In the genomic region with DNA sequence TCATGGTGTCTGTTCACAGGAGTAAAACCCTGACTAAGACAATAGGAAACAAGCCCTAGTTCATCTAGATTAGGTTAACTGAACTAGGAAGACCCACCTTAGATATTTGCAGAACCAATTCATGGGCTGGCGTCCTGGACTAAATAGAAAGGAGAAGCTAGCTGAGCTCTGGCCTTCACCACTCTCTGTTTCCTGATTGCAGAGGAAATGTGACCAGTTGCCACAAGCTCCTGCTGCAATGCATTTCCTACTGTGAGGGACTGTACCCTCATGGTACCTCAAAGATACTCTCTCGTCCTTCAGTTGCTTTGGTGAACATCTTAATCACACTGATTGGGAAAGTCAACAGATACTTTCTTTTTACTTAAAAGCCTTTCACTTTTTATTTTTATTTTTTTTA, we compare ENCODE assay signal across 32 mouse cellular contexts.
DNase-seq lines count a peak whose midpoint lies in the region; ATAC-seq and TF ChIP-seq lines count a peak whose summit lies in the region.
"Had no signal": no experiment of that assay in that cellular context is flagged by ENCODE, and none has a peak within 500 bp of the region (broad histone marks: within the 10 kb centered on the region; RNA-seq: fewer than 3 reads in every experiment).

No protein-coding gene starts in this region.

- peak; percentile 20 to 78; a peak in 2 of 4 replicates for ATAC-seq in hematopoietic stem cell, adult 5-6 weeks (replicated peaks in 1 of 2; ENCODE audit: insufficient read depth in 1 of 2, low FRiP score in 2 of 2, low TSS enrichment in 1 of 2, low read depth in 1 of 2, poor library complexity in 2 of 2, severe bottlenecking in 2 of 2)
- peak; percentile 64 for ATAC-seq in neutrophil, adult 5-6 weeks (ENCODE audit: extremely low read depth, insufficient number of reproducible peaks, low FRiP score, poor library complexity, severe bottlenecking)
- ATAC-seq in hindbrain, embryonic 13.5 days (ENCODE audit: low FRiP score) = no peak
- ATAC-seq: activated CD4-positive, CD25-positive, alpha-beta regulatory T cell, adult 4 months; forebrain, embryonic 13.5 days; hindbrain, embryonic 16.5 days; midbrain, embryonic 15.5 days had no signal

- peaks cover 4% of the 10 kb centered on the region for H3K27me3 ChIP-seq in CH12.LX (replicated peaks)
- H3K27me3 ChIP-seq in hindbrain, embryonic 13.5 days = no peaks in the 10 kb centered on the region
- no peaks in the 10 kb centered on the region for H3K27me3 ChIP-seq in heart, embryonic 10.5 days (ENCODE audit: insufficient read depth, poor library complexity, severe bottlenecking)
- H3K27me3 ChIP-seq: embryonic facial prominence, embryonic 15.5 days; forebrain, embryonic 13.5 days; heart, embryonic 12.5 days; kidney, embryonic 15.5 days; limb, embryonic 12.5 days; liver, embryonic 13.5 days; midbrain, embryonic 15.5 days had no signal

- TF ChIP-seq EP300 in CH12.LX (IDR thresholded peaks at IDR 0.05; ENCODE audit: low read length) = 0 out of 2 replicates have a peak, but pooled peaks have one; percentile 5

- no peak for TF ChIP-seq POLR2A in CH12.LX (IDR thresholded peaks at IDR 0.05; ENCODE audit: low read depth, low read length)

- WGBS in hindbrain, embryonic 13.5 days = 91% methylated on average over 2 of the region's 2 CpGs
- WGBS in heart, embryonic 10.5 days = 88% methylated on average over 2 of the region's 2 CpGs

- DNase-seq in lung, postnatal 25 days (ENCODE audit: low spot score) = peak; percentile 10
- DNase-seq in lung, postnatal 10 days = no peak
- peak; percentile 37 for DNase-seq in CH12.LX (ENCODE audit: extremely low read depth)
- DNase-seq in heart, embryonic 10.5 days (ENCODE audit: low spot score) = no peak
- no peak for DNase-seq in layer of hippocampus, adult 18-20 months (ENCODE audit: low spot score in 2 of 2)
- DNase-seq: adrenal gland, adult 2 months; adrenal gland, postnatal 36 days; cerebellum, adult 8-10 months; gastrocnemius, postnatal 14 days; heart, adult 11 months; kidney, adult 18-20 months; kidney, postnatal 25 days; liver, embryonic 13.5 days; lung, embryonic 14.5 days; lung, postnatal 4 days; thymus, postnatal 14 days had no signal

- in situ Hi-C loops in CH12.LX (cut with MboI; ENCODE audit: low pct_ligation_motif_present, low pct_unique_long_range_greater_than_20kb, low sequenced_read_pairs) = no loop called here

- H3K4me2 ChIP-seq in CH12.LX (ENCODE audit: insufficient read depth, low read depth, poor library complexity, severe bottlenecking) = peak overlapping the region; percentile 6; the same call in 1 of the 2 replicates
- no peak overlapping the region for H3K4me2 ChIP-seq in hindbrain, embryonic 13.5 days
- H3K4me2 ChIP-seq: embryonic facial prominence, embryonic 15.5 days; forebrain, embryonic 13.5 days; heart, embryonic 12.5 days; kidney, embryonic 15.5 days; limb, embryonic 12.5 days; liver, embryonic 13.5 days; lung, embryonic 14.5 days; midbrain, embryonic 15.5 days had no signal

- H3K36me3 ChIP-seq in CH12.LX (replicated peaks in 1 of 2; ENCODE audit: control insufficient read depth in 1 of 2, insufficient read depth in 1 of 2, low read length in 1 of 2) = no peaks in the 10 kb centered on the region
- no peaks in the 10 kb centered on the region for H3K36me3 ChIP-seq in hindbrain, embryonic 13.5 days
- no peaks in the 10 kb centered on the region for H3K36me3 ChIP-seq in heart, embryonic 10.5 days
- H3K36me3 ChIP-seq: embryonic facial prominence, embryonic 10.5 days; embryonic facial prominence, embryonic 15.5 days; heart, embryonic 12.5 days; hindbrain, embryonic 10.5 days; kidney, embryonic 15.5 days; limb, embryonic 12.5 days; liver, embryonic 13.5 days; midbrain, embryonic 10.5 days; midbrain, embryonic 15.5 days had no signal

- H3K4me3 ChIP-seq in CH12.LX (replicated peaks in 1 of 3; ENCODE audit: low read depth in 2 of 3, low read length in 2 of 3, poor library complexity in 1 of 3) = no peak overlapping the region
- H3K4me3 ChIP-seq in hindbrain, embryonic 13.5 days = no peak overlapping the region
- H3K4me3 ChIP-seq in heart, embryonic 10.5 days = no peak overlapping the region
- H3K4me3 ChIP-seq: embryonic facial prominence, embryonic 10.5 days; embryonic facial prominence, embryonic 15.5 days; forebrain, embryonic 13.5 days; heart, embryonic 12.5 days; hindbrain, embryonic 10.5 days; kidney, embryonic 15.5 days; layer of hippocampus, adult 2 months; left cerebral cortex, adult 2 months; limb, embryonic 12.5 days; liver, embryonic 13.5 days; midbrain, embryonic 10.5 days; midbrain, embryonic 15.5 days had no signal

- no peaks in the 10 kb centered on the region for H3K79me2 ChIP-seq in CH12.LX (replicated peaks; ENCODE audit: control insufficient read depth, extremely low read depth, insufficient read depth, poor library complexity, severe bottlenecking)

- no peaks in the 10 kb centered on the region for H3K9me3 ChIP-seq in CH12.LX (replicated peaks; ENCODE audit: low read length)
- H3K9me3 ChIP-seq in hindbrain, embryonic 13.5 days = no peaks in the 10 kb centered on the region
- no peaks in the 10 kb centered on the region for H3K9me3 ChIP-seq in heart, embryonic 10.5 days
- H3K9me3 ChIP-seq: embryonic facial prominence, embryonic 10.5 days; embryonic facial prominence, embryonic 15.5 days; forebrain, embryonic 13.5 days; heart, embryonic 12.5 days; hindbrain, embryonic 10.5 days; kidney, embryonic 15.5 days; limb, embryonic 12.5 days; liver, embryonic 13.5 days; midbrain, embryonic 10.5 days; midbrain, embryonic 15.5 days had no signal

- no peak overlapping the region for H3K9ac ChIP-seq in CH12.LX (ENCODE audit: insufficient read depth, low read depth)
- H3K9ac ChIP-seq in hindbrain, embryonic 13.5 days = no peak overlapping the region
- H3K9ac ChIP-seq: embryonic facial prominence, embryonic 15.5 days; forebrain, embryonic 13.5 days; heart, embryonic 12.5 days; kidney, embryonic 15.5 days; limb, embryonic 12.5 days; liver, embryonic 13.5 days; lung, embryonic 14.5 days; midbrain, embryonic 15.5 days had no signal

- TF ChIP-seq RAD21 in CH12.LX (IDR thresholded peaks at IDR 0.05; ENCODE audit: low read depth, low read length) = no peak

- no peak for TF ChIP-seq CTCF in CH12.LX (conservative IDR thresholded peaks at IDR 0.05 in 1 of 2, IDR thresholded peaks at IDR 0.05 in 1 of 2; ENCODE audit: low read depth in 2 of 2, low read length in 2 of 2)

- H3K27ac ChIP-seq in CH12.LX (ENCODE audit: insufficient read depth, low read depth) = no peak overlapping the region
- no peak overlapping the region for H3K27ac ChIP-seq in hindbrain, embryonic 13.5 days
- H3K27ac ChIP-seq in heart, embryonic 10.5 days = no peak overlapping the region
- H3K27ac ChIP-seq: embryonic facial prominence, embryonic 10.5 days; embryonic facial prominence, embryonic 15.5 days; forebrain, embryonic 13.5 days; hindbrain, embryonic 10.5 days; kidney, embryonic 15.5 days; layer of hippocampus, adult 2 months; left cerebral cortex, adult 2 months; limb, embryonic 12.5 days; liver, embryonic 13.5 days; midbrain, embryonic 10.5 days; midbrain, embryonic 15.5 days had no signal

- peaks cover 22 to 45% of the 10 kb centered on the region in 2 experiments for H3K4me1 ChIP-seq in CH12.LX (ENCODE audit: control insufficient read depth in 1 of 2, insufficient read depth in 2 of 2)
- no peaks in the 10 kb centered on the region for H3K4me1 ChIP-seq in hindbrain, embryonic 13.5 days (replicated peaks)
- H3K4me1 ChIP-seq in heart, embryonic 10.5 days = peaks cover 11% of the 10 kb centered on the region; the same call in 1 of the 2 replicates
- H3K4me1 ChIP-seq: embryonic facial prominence, embryonic 10.5 days; embryonic facial prominence, embryonic 15.5 days; forebrain, embryonic 13.5 days; hindbrain, embryonic 10.5 days; liver, embryonic 13.5 days; midbrain, embryonic 10.5 days; midbrain, embryonic 15.5 days had no signal

- dilution Hi-C loops in CH12.LX (cut with MboI; ENCODE audit: extremely low pct_ligation_motif_present, extremely low pct_unique_long_range_greater_than_20kb, low sequenced_read_pairs) = no loop called here

TF ChIP-seq in CH12.LX, 34 proteins besides CTCF, POLR2A, EP300 and RAD21:
- TF ChIP-seq IRF4 (IDR thresholded peaks at IDR 0.05; ENCODE audit: low read depth, low read length) (no peak), ZC3H11A (IDR thresholded peaks at IDR 0.05; ENCODE audit: low read depth, low read length) (no peak), ETS1 (conservative IDR thresholded peaks at IDR 0.05; ENCODE audit: low read depth, low read length) (no peak), GABPA (IDR thresholded peaks at IDR 0.05; ENCODE audit: insufficient replicate concordance, low read depth, low read length) (no peak), E2F4 (IDR thresholded peaks at IDR 0.05; ENCODE audit: insufficient replicate concordance, low read depth, low read length) (no peak), ZKSCAN1 (IDR thresholded peaks at IDR 0.05; ENCODE audit: borderline replicate concordance, low read depth, low read length) (no peak)

Comparison
In these comparisons a context has a peak if more than half of its experiments do, and no peak if none do; other contexts are left out.
1. DNase-seq: peak in lung, postnatal 25 days (single experiment) and CH12.LX (single experiment); none in lung, postnatal 10 days (single experiment), heart, embryonic 10.5 days (single experiment) and layer of hippocampus, adult 18-20 months (0 of 2).